In the genomic region with DNA sequence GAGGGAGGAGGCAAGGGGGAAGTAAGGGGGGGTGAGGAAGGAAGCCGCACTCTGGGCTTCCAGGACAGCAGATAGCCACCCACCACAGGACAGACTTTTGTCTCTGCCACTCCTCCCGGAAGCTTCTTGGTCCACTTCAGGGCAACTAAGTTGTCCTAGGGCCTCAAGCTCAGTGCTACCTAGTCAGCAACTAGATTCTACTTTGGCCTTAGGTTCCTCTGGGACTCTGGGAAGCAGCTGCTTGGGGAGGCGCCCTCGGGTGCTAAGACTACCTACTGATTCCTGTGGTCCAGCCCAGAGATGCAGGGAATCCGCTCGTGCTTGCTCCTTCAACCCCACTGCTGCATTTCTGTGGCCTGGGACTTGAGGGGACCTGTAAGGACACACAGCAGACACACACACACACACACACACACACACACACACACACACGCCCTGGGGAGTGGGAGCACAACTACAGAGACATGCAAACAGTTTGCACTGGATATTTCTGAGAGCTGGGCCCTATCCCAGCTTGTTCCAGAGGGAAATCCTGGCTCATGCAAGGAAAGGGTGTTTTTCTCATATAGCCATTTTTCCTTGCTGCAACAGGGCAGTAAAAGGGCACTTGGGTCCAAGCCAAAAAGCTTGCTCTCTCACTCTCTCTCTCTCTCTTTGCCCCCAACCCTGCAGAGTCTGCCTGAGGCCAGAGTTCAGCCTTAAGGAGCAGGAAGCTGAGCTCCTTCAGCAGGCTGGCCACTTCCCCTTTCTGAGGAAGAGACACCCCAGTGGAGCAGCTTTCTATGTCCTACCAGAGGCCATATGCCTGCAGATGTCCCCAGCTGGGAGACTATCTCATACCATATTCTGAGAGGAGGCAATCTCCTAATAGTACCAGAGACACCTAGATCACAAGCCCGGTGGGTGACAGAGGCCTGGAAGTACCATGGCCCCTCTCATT, we compare ENCODE assay signal across 8 mouse cellular contexts. TPM values are rescaled to one million over a fixed set of nuclear protein-coding genes. Genes with fewer than 3 reads are reported as not detected.
DNase-seq lines count a peak whose midpoint lies in the region; ATAC-seq and TF ChIP-seq lines count a peak whose summit lies in the region.

No protein-coding gene starts in this region.

- no peaks in the 10 kb centered on the region for H3K36me3 ChIP-seq in kidney, embryonic 16.5 days (ENCODE audit: insufficient read depth, low read length)
- H3K36me3 ChIP-seq in stomach, embryonic 16.5 days (ENCODE audit: control insufficient read depth, insufficient read depth, low read length), result no peaks in the 10 kb centered on the region

- H3K4me3 ChIP-seq in bone marrow, adult 2 months (replicated peaks; ENCODE audit: control insufficient read depth, low read depth, low read length), result no peak overlapping the region
- no peak overlapping the region for H3K4me3 ChIP-seq in kidney, embryonic 16.5 days (ENCODE audit: low read length)
- H3K4me3 ChIP-seq in stomach, embryonic 16.5 days (replicated peaks; ENCODE audit: low read length), result no peak overlapping the region

- 15% methylated on average over 8 of the region's 8 CpGs for WGBS in bone marrow, adult 2 months
- 49% methylated on average over 8 of the region's 8 CpGs for WGBS in kidney, embryonic 16.5 days
- WGBS in stomach, embryonic 16.5 days, result 39% methylated on average over 8 of the region's 8 CpGs

- peak overlapping the region; percentile 42 for H3K4me2 ChIP-seq in kidney, embryonic 16.5 days (replicated peaks; ENCODE audit: low read depth, low read length)
- H3K4me2 ChIP-seq in stomach, embryonic 16.5 days (ENCODE audit: low read depth, low read length), result peak overlapping the region; percentile 37

- no peak for TF ChIP-seq POLR2A in bone marrow, adult 2 months (IDR thresholded peaks at IDR 0.05; ENCODE audit: borderline replicate concordance, control insufficient read depth, low read depth, low read length)

- TF ChIP-seq CTCF in bone marrow, adult 2 months (IDR thresholded peaks at IDR 0.05; ENCODE audit: control insufficient read depth, insufficient read depth, low read length), result no peak

- peaks cover 7% of the 10 kb centered on the region for H3K4me1 ChIP-seq in bone marrow, adult 2 months (ENCODE audit: control insufficient read depth, insufficient read depth, low read length)
- peaks cover 59% of the 10 kb centered on the region for H3K4me1 ChIP-seq in kidney, embryonic 16.5 days (ENCODE audit: insufficient read depth, low read length)
- peaks cover 46% of the 10 kb centered on the region for H3K4me1 ChIP-seq in stomach, embryonic 16.5 days (ENCODE audit: control insufficient read depth, insufficient read depth, low read length)

- H3K27ac ChIP-seq in bone marrow, adult 2 months (ENCODE audit: control insufficient read depth, insufficient read depth, low read depth, low read length, poor library complexity), result peak overlapping the region; percentile 40
- peak overlapping the region; percentile 99 for H3K27ac ChIP-seq in kidney, embryonic 16.5 days (ENCODE audit: low read length)
- H3K27ac ChIP-seq in stomach, embryonic 16.5 days (ENCODE audit: low read length), result peak overlapping the region; percentile 96

- DNase-seq in layer of hippocampus, adult 9-11 months, result peak; percentile 69
- no peak for DNase-seq in layer of hippocampus, adult 18-20 months (ENCODE audit: low spot score in 2 of 2)
- DNase-seq in lung, postnatal 36 days, result peak; percentile 65
- no peak for DNase-seq in thymus, postnatal 0 days (ENCODE audit: low spot score)

- ATAC-seq in granulocyte monocyte progenitor cell, adult 5-6 weeks (replicated peaks; ENCODE audit: poor library complexity, severe bottlenecking), result peak; percentile 77
- peak; percentile 20; the same call in 1 of the 2 replicates for ATAC-seq in kidney, embryonic 16.5 days (ENCODE audit: low FRiP score, low TSS enrichment)
- 0 out of 2 replicates have a peak, but pooled peaks have one; percentile 7 for ATAC-seq in stomach, embryonic 16.5 days (ENCODE audit: insufficient read depth, low FRiP score)

- no peaks in the 10 kb centered on the region for H3K27me3 ChIP-seq in kidney, embryonic 16.5 days (ENCODE audit: insufficient read depth, low read length)
- no peaks in the 10 kb centered on the region for H3K27me3 ChIP-seq in stomach, embryonic 16.5 days (ENCODE audit: control insufficient read depth, insufficient read depth, low read length)

- peak overlapping the region; percentile 67 for H3K9ac ChIP-seq in kidney, embryonic 16.5 days (replicated peaks; ENCODE audit: low read length)
- H3K9ac ChIP-seq in stomach, embryonic 16.5 days (ENCODE audit: low read length), result peak overlapping the region; percentile 75

- no peaks in the 10 kb centered on the region for H3K9me3 ChIP-seq in kidney, embryonic 16.5 days (ENCODE audit: low read length)
- no peaks in the 10 kb centered on the region for H3K9me3 ChIP-seq in stomach, embryonic 16.5 days (replicated peaks; ENCODE audit: control insufficient read depth, low read length)

RNA-seq across cellular contexts. Expression of a gene that starts 12.2 kb away (rescaled TPM):
- 100 to 1,000 TPM; 136 to 138 TPM for total RNA-seq in layer of hippocampus, adult 18-20 months (2021)
- polyA plus RNA-seq in bone marrow, adult 2 months (2011; ENCODE audit: insufficient read depth, insufficient read length, low replicate concordance, missing spikeins), result 7.0 and 10.4 TPM in 2 replicates
- 18.1 and 19.4 TPM in 2 replicates for total RNA-seq in granulocyte monocyte progenitor cell, adult 5-6 weeks (2014; fragmentation: Nextera tagmentation)
- total RNA-seq in granulocyte monocyte progenitor cell, adult 5-6 weeks (2017), result 4.7 and 8.6 TPM in 2 replicates
- polyA plus RNA-seq in kidney, embryonic 16.5 days (2015; fragmentation: Nextera tagmentation; extraction: Ambion mirVana), result 14.5 and 15.9 TPM in 2 replicates
- polyA plus RNA-seq in stomach, embryonic 16.5 days (2015; fragmentation: Nextera tagmentation; extraction: Ambion mirVana), result 17.7 and 17.9 TPM in 2 replicates
- polyA plus RNA-seq in thymus, postnatal 0 days (2015; fragmentation: Nextera tagmentation; extraction: Ambion mirVana), result 8.1 and 9.3 TPM in 2 replicates

RNA-seq across cellular contexts. Expression of a gene that starts 15.0 kb away (rescaled TPM):
- 10 to 100 TPM; 27.5 to 31.8 TPM for total RNA-seq in layer of hippocampus, adult 18-20 months (2021)
- polyA plus RNA-seq in bone marrow, adult 2 months (2011; ENCODE audit: insufficient read depth, insufficient read length, low replicate concordance, missing spikeins), result 19.3 and 29.3 TPM in 2 replicates
- total RNA-seq in granulocyte monocyte progenitor cell, adult 5-6 weeks (2014; fragmentation: Nextera tagmentation), result 25.0 and 35.2 TPM in 2 replicates
- total RNA-seq in granulocyte monocyte progenitor cell, adult 5-6 weeks (2017), result 14.0 and 17.5 TPM in 2 replicates
- polyA plus RNA-seq in kidney, embryonic 16.5 days (2015; fragmentation: Nextera tagmentation; extraction: Ambion mirVana), result 77.4 and 77.8 TPM in 2 replicates
- 58.4 and 60.1 TPM in 2 replicates for polyA plus RNA-seq in stomach, embryonic 16.5 days (2015; fragmentation: Nextera tagmentation; extraction: Ambion mirVana)
- polyA plus RNA-seq in thymus, postnatal 0 days (2015; fragmentation: Nextera tagmentation; extraction: Ambion mirVana), result 67.9 and 71.3 TPM in 2 replicates

Comparison
In these comparisons a context has a peak if more than half of its experiments do, and no peak if none do; other contexts are left out.
1. DNase-seq: peak in layer of hippocampus, adult 9-11 months (single experiment) and lung, postnatal 36 days (single experiment); none in layer of hippocampus, adult 18-20 months (0 of 2) and thymus, postnatal 0 days (single experiment).
2. H3K27ac ChIP-seq: peak in every context shown above with its lines; median percentile 99 in kidney, embryonic 16.5 days; 96 in stomach, embryonic 16.5 days; 40 in bone marrow, adult 2 months.
3. ATAC-seq: peak in every context shown above with its lines; median percentile 77 in granulocyte monocyte progenitor cell, adult 5-6 weeks; 20 in kidney, embryonic 16.5 days; 7 in stomach, embryonic 16.5 days.